Mouse (Mus musculus) stomach, postnatal 0 days (tissue): ENCODE measurements around the gene Gpr155.

Experiments
- CTCF ChIP-seq: IDR thresholded peaks from 2 replicates; pipeline ENCODE4 v1.5.1; 2016; ENCODE audit warnings: antibody characterized with exemption, low read depth, mild to moderate bottlenecking, moderate library complexity
- EP300 ChIP-seq: optimal IDR thresholded peaks from 2 replicates; pipeline ENCODE3; 2016; ENCODE audit warnings: antibody characterized with exemption

- TF ChIP-seq CTCF = no peak
- no peak for TF ChIP-seq EP300
Observed at GRCm38 (mm10) chr2:73359941-73360340, 26.4 kb downstream of the Gpr155 start.
